Mouse (Mus musculus) spleen, adult 2 months (tissue): Measurements from ENCODE around the gene H2al3. TPM values are rescaled to one million over a fixed set of nuclear protein-coding genes. Genes with fewer than 3 reads are reported as not detected.

Experiments
- DNase-seq, 2 experiments: peaks; one replicate each; pipeline versions ENCODE4 v3.0.0 to v3.0.0-alpha.2; 2012 to 2021; ENCODE audit warnings: low spot score in 2 of 2, low read depth in 1 of 2
- H3K27ac ChIP-seq: fragments of 200-500 bp; 2 replicates; pipeline ENCODE4 v1.5.1; 2012; ENCODE audit warnings: low read length, inconsistent platforms; ENCODE audit not compliant: insufficient read depth
- H3K27me3 ChIP-seq: fragments of 200-500 bp; 2 replicates; pipeline ENCODE4 v1.6.1; 2012; ENCODE audit warnings: mild to moderate bottlenecking, moderate library complexity, low read length, inconsistent platforms; ENCODE audit not compliant: control insufficient read depth, insufficient read depth
- H3K36me3 ChIP-seq: fragments of 200-500 bp; 2 replicates; pipeline ENCODE4 v1.6.1; 2012; ENCODE audit warnings: mild to moderate bottlenecking, low read length, inconsistent platforms; ENCODE audit not compliant: control insufficient read depth, insufficient read depth
- H3K4me1 ChIP-seq: fragments of 200-500 bp; 2 replicates; pipeline ENCODE4 v1.6.1; 2011; ENCODE audit warnings: inconsistent platforms; ENCODE audit not compliant: control insufficient read depth, insufficient read depth, insufficient read length
- H3K4me3 ChIP-seq: fragments of 200-500 bp; 2 replicates; pipeline ENCODE4 v1.5.1; 2011; ENCODE audit warnings: mild to moderate bottlenecking, inconsistent platforms; ENCODE audit not compliant: insufficient read depth, insufficient read length; ENCODE audit errors: extremely low read depth
- CTCF ChIP-seq: fragments of 200-500 bp; IDR thresholded peaks from 2 replicates; pipeline ENCODE4 v1.5.1; 2011; ENCODE audit warnings: mild to moderate bottlenecking, inconsistent platforms; ENCODE audit not compliant: insufficient read depth, insufficient read length, insufficient replicate concordance; ENCODE audit errors: extremely low read depth
- POLR2A ChIP-seq: fragments of 200-500 bp; IDR thresholded peaks from 2 replicates; pipeline ENCODE4 v1.6.1; 2011; ENCODE audit warnings: low read depth, low read length, inconsistent platforms
- WGBS: fragments of 180-500 bp; shearing (Covaris S2); methylation state at CpG from one replicate; pipeline ENCODE4 v1.1.7; 2018; 5-methylcytosine and 5-hydroxymethylcytosine counted together
- polyA plus RNA-seq: library from polyadenylated mRNA; depleted of rRNA; stranded (reverse); fragments of >200 nt; gene quantifications from 2 replicates; pipeline ENCODE4 v1.2.3, GENCODE M21; 2012; rRNA removed

The H2al3 gene
- polyA plus RNA-seq, 1 experiment = not detected

- no peaks in the 10 kb centered on the region for H3K4me1 ChIP-seq
- DNase-seq = no peak
- H3K27me3 ChIP-seq = no peaks in the 10 kb centered on the region
- no peak within 1 kb of the TSS for H3K27ac ChIP-seq
- TF ChIP-seq POLR2A = no peak
- no peak for TF ChIP-seq CTCF
- H3K4me3 ChIP-seq = no peak within 1 kb of the TSS
- WGBS = 60% methylated on average over 2 of the region's 2 CpGs
- no peaks in the 10 kb centered on the region for H3K36me3 ChIP-seq
Observed at GRCm38 (mm10) chrX:9885322-9885721, 35.8 kb downstream of the H2al3 start, which contains the start of gene Sytl5. TSS of gene Sytl5 (plus strand) at chrX:9885622.

Other genes starting within 250 kb of the H2al3 start
- 3.1 and 3.8 TPM in 2 replicates for gene Dynlt3, start 186.7 kb upstream of the H2al3 start, polyA plus RNA-seq
- not detected in 2 replicates for gene Hypm, start 2.8 kb upstream of the H2al3 start, polyA plus RNA-seq
- gene Sytl5, start 35.9 kb downstream of the H2al3 start, polyA plus RNA-seq = not detected in 2 replicates